Mouse (Mus musculus): ENCODE data around the gene Tnik. TPM values are rescaled to one million over a fixed set of nuclear protein-coding genes. Genes with fewer than 3 reads are reported as not detected.

Tnik gene
- polyA plus RNA-seq (2012; rRNA removed), result 1.0 and 2.0 TPM in 2 replicates

DNA sequence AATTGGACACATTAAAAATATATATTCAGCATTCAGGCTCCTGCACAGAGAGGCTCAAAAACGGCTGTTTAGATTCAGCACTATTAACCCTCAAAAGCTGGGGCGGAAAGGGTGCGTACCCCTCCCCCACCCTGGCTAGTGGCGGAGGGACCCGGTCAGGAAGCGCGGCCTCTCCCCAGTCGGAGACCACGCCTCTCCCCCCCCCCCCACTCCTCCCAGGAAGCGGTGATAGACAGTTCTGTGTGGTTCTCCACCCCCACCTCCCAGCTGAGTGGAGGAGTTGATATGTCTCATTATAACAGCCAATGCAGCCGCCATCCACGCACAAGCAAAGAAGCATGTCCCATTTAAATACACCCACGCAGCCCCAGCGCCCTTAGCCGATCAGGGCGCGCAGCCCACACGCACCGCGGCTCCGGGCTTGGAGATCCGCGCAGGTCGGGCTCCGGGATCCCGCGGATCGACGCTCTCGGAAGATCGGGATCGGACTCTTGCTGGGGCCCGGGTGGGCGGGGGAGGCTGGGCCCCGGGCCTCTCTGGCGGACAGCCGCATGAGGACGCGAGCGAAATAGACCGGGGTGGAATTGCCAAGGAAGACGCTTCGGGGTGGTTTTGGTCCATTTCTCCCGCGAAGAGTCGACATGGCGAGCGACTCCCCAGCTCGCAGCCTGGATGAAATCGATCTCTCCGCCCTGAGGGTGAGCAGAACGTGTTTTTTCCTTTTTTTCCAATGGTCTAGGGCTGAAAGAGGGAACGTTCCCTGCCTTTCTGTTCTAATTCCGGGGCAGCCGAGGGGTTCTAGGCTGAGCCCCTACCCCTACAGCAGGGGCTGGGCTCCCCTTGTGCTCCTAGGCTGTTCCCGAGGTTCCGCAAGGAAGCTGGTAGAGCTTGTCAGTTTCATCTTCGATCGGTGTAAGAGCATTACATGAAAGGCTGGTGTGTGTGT is at the start of gene Tnik:
Tnik (plus strand) TSS at position 213 of the 946 bp plus-strand sequence.

DNA sequence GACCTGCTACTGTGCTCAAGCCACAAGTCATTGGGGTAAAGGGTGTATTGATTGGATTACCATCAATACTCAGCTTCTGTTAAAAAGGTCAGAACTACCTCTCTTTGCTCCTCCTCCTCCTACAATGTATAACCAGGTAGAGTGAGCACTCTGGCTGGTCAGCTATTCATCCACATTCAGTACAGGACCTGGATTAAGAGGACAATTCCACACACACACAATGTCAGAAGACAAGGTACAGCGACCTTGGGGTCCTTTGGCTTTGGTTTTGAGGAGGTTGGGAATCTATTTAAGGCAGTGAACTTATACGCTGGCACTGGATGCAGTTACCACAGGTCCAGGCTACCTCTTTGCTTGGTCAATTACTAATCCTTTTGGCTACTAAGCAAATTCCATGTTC is 434.8 kb downstream of the Tnik start, which contains the start of gene Slc2a2:
Slc2a2 (plus strand) TSS at position 107 of the 400 bp plus-strand sequence.

All from stomach, adult 2 months (tissue).